Mouse (Mus musculus) embryonic facial prominence, embryonic 10.5 days (tissue): ENCODE results near the gene Gm10188. TPM values are rescaled to one million over a fixed set of nuclear protein-coding genes. Genes with fewer than 3 reads are reported as not detected.

ENCODE experiments used
- DNase-seq: peaks from one replicate; pipeline ENCODE4 v3.0.0-alpha.2; 2017; ENCODE audit warnings: low spot score
- H3K27ac ChIP-seq: fragments of 300-500 bp; sonication (generic); replicated peaks from 2 replicates; pipeline ENCODE4 v1.5.1; 2016; ENCODE audit warnings: mild to moderate bottlenecking
- H3K27me3 ChIP-seq: fragments of 300-500 bp; sonication (generic); replicated peaks from 2 replicates; pipeline ENCODE4 v1.6.1; 2016; ENCODE audit warnings: low read depth, mild to moderate bottlenecking; ENCODE audit not compliant: poor library complexity, severe bottlenecking
- H3K36me3 ChIP-seq: fragments of 300-500 bp; sonication (generic); replicated peaks from 2 replicates; pipeline ENCODE4 v1.6.1; 2016; ENCODE audit warnings: mild to moderate bottlenecking, moderate library complexity
- H3K4me1 ChIP-seq: fragments of 300-500 bp; sonication (generic); 2 replicates; pipeline ENCODE4 v1.6.1; 2016
- H3K4me3 ChIP-seq: fragments of 300-500 bp; sonication (generic); 2 replicates; pipeline ENCODE4 v1.5.1; 2016; ENCODE audit warnings: mild to moderate bottlenecking, moderate library complexity
- H3K9me3 ChIP-seq: fragments of 300-500 bp; sonication (generic); 2 replicates; pipeline ENCODE4 v1.6.1; 2016; ENCODE audit warnings: mild to moderate bottlenecking
- WGBS: fragments of 180-500 bp; shearing (Covaris S2); methylation state at CpG from one replicate; pipeline ENCODE4 v1.1.7; 2016; 5-methylcytosine and 5-hydroxymethylcytosine counted together
- polyA plus RNA-seq: library from polyadenylated mRNA; unstranded; fragments of >200 nt; fragmentation: Nextera tagmentation; extraction: Ambion mirVana; gene quantifications from 2 replicates; pipeline ENCODE4 v1.2.1, GENCODE M21; 2016

Gm10188 gene
- polyA plus RNA-seq, 1 experiment from 2014 or later, result not detected

DNA sequence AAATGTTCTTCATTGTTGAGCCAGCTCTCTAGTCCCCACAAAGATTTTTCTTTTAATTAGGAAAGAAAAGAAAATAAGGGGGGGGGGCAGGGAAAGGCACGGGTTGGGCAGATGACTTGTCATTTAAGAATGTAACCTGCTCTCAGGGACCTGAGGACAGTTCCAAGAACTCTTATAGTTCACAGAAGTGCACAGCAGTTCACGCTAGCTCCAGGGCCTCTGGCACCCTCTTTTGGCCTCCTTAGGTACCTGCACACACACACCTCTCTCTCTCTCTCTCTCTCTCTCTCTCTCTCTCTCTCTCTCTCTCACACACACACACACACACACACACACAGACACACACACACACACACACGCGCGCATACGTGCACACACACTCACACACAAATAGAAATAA, 24.9 kb upstream of the Gm10188 start:
- no peak overlapping the region for H3K27ac ChIP-seq
- no peak overlapping the region for H3K4me3 ChIP-seq
- H3K36me3 ChIP-seq, result no peaks in the 10 kb centered on the region
- 87% methylated on average over 6 of the region's 6 CpGs for WGBS
- H3K4me1 ChIP-seq, result no peaks in the 10 kb centered on the region
- DNase-seq, result no peak
- no peaks in the 10 kb centered on the region for H3K9me3 ChIP-seq
- no peaks in the 10 kb centered on the region for H3K27me3 ChIP-seq

DNA sequence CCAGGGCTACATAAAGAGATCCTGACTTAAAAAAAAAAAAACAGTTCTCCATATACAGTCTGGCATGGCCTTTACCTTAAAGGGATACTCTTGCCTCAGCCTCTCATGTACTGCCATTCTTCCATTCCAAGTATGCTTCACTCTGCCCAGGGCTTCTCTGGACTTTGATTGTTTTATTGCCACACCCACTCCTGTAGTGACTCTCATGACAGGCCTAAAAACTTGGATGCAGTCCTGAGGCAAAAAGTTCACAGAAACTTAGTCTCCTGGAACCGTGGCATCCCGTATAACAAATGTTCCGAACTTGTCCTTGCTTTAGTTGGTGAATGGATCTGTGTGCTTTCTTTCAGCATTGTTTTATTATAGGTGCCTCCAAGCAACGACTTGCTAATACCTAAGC, 17.1 kb upstream of the Gm10188 start:
- DNase-seq, result no peak
- Histone ChIP-seq H3K4me3 (no peak overlapping the region), H3K9me3 (no peaks in the 10 kb centered on the region), H3K4me1 (no peaks in the 10 kb centered on the region), H3K27me3 (0 out of 2 replicates have a peak, but pooled peaks cover 3% of the 10 kb centered on the region), H3K36me3 (no peaks in the 10 kb centered on the region), H3K27ac (no peak overlapping the region)
- WGBS, result 90% methylated on average over 4 of the region's 4 CpGs

DNA sequence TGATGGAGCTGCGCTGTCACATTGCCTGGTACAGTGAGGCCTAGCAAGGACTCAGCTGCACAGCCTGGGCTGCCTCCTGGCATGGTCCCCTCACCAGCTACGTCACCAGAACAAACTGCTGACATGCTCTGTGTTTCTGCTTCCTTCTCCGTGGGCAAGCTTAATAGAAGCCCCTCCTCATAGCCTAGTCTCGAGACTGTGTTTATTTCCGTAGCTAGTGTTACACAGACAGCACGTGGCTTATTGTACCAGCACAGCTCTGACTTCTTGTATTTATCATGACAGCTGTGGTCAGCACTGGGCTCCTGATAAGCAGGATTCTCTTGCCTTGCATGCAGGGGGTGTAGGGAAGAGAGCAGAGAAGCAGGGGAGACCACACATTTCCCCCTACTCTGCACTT, 16.6 kb upstream of the Gm10188 start:
- Histone ChIP-seq H3K36me3 (no peaks in the 10 kb centered on the region), H3K27ac (no peak overlapping the region), H3K27me3 (0 out of 2 replicates have a peak, but pooled peaks cover 3% of the 10 kb centered on the region), H3K9me3 (no peaks in the 10 kb centered on the region), H3K4me1 (no peaks in the 10 kb centered on the region), H3K4me3 (no peak overlapping the region)
- 66% methylated on average over 6 of the region's 6 CpGs for WGBS
- DNase-seq, result no peak

DNA sequence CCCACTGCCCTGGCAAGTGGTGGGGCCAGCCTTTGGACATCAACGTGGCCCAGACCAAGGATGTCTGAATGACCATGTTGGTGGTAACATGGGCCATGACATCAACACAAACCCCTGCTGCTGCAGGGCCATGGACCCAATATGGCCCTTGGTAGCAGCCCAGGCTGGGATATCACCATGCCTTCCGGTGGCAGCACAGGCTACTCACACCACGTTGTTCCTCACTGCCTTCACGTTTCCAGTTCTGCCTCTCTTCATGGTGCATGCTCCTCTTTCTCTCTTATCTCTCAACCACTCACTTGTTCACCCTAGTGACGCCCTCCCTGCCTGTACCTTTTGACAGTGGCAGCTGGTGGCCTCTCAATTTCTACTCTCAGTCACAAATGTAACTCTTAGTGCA, 15.4 kb upstream of the Gm10188 start:
- DNase-seq, result no peak
- Histone ChIP-seq H3K27ac (no peak overlapping the region), H3K36me3 (no peaks in the 10 kb centered on the region), H3K27me3 (0 out of 2 replicates have a peak, but pooled peaks cover 3% of the 10 kb centered on the region), H3K9me3 (no peaks in the 10 kb centered on the region), H3K4me1 (no peaks in the 10 kb centered on the region), H3K4me3 (no peak overlapping the region)
- 86% methylated on average over 5 of the region's 5 CpGs for WGBS

DNA sequence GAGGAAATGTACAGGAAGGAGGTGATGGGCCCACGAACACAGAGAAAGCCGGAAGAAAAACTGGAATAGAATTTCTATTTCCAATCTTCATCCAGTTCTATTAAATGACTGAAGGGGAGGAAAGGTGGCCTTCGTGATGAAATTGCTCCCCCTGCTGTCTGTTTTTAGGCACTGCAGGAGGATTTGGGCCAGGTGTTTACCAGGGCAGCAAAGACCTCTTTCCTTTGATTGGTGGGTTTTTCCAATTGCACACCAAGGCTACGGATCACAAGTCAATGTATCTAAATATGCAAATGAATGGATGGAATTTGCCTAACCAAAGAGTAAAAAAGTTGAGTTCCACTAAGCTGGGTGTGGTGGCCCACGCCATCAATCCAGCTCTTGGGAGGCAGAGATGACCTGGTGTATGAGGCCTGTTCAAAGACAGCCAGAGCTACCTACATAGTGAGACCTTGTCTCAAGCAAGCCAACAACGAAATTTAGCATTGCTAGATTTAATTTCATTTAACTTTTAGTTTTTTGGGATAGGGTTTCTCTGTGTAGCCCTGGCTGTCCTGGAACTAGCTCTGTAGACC, 8.1 kb upstream of the Gm10188 start:
- Histone ChIP-seq H3K4me3 (no peak overlapping the region), H3K4me1 (0 out of 2 replicates have a peak, but pooled peaks cover 4% of the 10 kb centered on the region), H3K36me3 (no peaks in the 10 kb centered on the region), H3K9me3 (no peaks in the 10 kb centered on the region), H3K27ac (no peak overlapping the region), H3K27me3 (peaks cover 28% of the 10 kb centered on the region)
- DNase-seq, result peak; percentile 68
- WGBS, result 26% methylated on average over 6 of the region's 6 CpGs

DNA sequence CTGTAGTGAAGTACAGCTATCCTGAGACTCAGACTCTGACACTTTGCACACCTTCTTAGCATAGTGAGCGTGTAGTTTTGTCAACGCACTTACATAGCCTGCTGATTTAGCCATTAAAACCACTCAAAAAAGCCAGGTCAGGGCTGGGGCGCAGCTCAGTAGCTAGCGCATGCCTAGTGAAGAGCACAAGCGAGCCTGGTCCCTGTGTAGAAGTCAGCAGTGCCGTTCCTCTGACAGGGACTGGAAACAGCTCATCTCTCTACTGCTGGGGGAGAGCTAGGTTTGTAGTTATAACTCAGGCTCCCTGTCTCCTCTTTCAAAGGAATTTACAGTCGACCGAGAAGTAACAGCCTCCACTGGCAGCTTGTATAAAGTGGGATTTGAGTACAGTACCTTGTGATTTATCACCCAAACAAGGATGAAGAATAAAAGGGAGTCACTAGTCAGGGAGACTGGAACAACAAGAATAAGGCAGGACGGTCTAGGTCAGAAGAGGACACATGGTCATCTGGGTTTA, 5.2 kb upstream of the Gm10188 start:
- Histone ChIP-seq H3K27me3 (peaks cover 40% of the 10 kb centered on the region), H3K4me1 (peaks cover 9% of the 10 kb centered on the region; the same call in 1 of the 2 replicates), H3K36me3 (no peaks in the 10 kb centered on the region), H3K4me3 (no peak overlapping the region), H3K27ac (no peak overlapping the region), H3K9me3 (no peaks in the 10 kb centered on the region)
- WGBS, result 74% methylated on average over 9 of the region's 9 CpGs
- DNase-seq, result no peak

GRCm38 (mm10) chr1:132233566-132233965, 4.0 kb upstream of the Gm10188 start:
- WGBS, result 19% methylated on average over 12 of the region's 12 CpGs
- Histone ChIP-seq H3K27ac (no peak overlapping the region), H3K27me3 (peaks cover 40% of the 10 kb centered on the region), H3K4me1 (peaks cover 9% of the 10 kb centered on the region; the same call in 1 of the 2 replicates), H3K36me3 (no peaks in the 10 kb centered on the region), H3K9me3 (no peaks in the 10 kb centered on the region), H3K4me3 (no peak overlapping the region)
- peak; percentile 65 for DNase-seq

GRCm38 (mm10) chr1:132231470-132232274, 2.1 kb upstream of the Gm10188 start:
- no peaks in the 10 kb centered on the region for H3K9me3 ChIP-seq
- H3K4me3 ChIP-seq, result no peak overlapping the region
- no peak overlapping the region for H3K27ac ChIP-seq
- DNase-seq, result no peak
- no peaks in the 10 kb centered on the region for H3K36me3 ChIP-seq
- 31% methylated on average over 7 of the region's 7 CpGs for WGBS
- H3K27me3 ChIP-seq, result peaks cover 40% of the 10 kb centered on the region
- H3K4me1 ChIP-seq, result peaks cover 9% of the 10 kb centered on the region; the same call in 1 of the 2 replicates

- H3K4me1 ChIP-seq, result peaks cover under 1% of the 10 kb centered on the region; the same call in 1 of the 2 replicates
- no peaks in the 10 kb centered on the region for H3K9me3 ChIP-seq
- peaks cover 7% of the 10 kb centered on the region; the same call in 1 of the 2 replicates for H3K27me3 ChIP-seq
- H3K27ac ChIP-seq, result no peak overlapping the region
- H3K36me3 ChIP-seq, result no peaks in the 10 kb centered on the region
- no peak overlapping the region for H3K4me3 ChIP-seq
- no peak for DNase-seq
- 82% methylated on average over 12 of the region's 13 CpGs for WGBS
Observed at GRCm38 (mm10) chr1:132226297-132227080, 3.1 kb downstream of the Gm10188 start.

DNA sequence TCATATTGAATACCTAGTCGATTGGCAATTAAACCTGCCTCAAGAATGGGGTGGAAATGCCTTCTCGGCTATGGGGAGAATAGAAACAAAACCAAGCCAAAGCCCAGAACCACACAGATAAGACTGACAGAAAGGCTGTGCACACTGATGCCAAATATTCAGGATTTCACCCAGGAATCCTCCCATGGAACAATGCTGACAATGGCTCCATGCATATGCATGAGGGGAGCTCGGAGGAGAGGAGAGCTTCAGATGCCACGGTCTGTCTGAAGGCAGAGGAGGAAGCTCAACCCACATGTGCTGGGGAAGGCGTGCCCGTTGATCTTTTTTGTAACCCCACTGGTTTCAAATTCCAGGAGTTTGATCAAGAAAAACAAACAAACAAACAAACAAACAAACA, 7.4 kb downstream of the Gm10188 start:
- H3K27ac ChIP-seq, result no peak overlapping the region

DNA sequence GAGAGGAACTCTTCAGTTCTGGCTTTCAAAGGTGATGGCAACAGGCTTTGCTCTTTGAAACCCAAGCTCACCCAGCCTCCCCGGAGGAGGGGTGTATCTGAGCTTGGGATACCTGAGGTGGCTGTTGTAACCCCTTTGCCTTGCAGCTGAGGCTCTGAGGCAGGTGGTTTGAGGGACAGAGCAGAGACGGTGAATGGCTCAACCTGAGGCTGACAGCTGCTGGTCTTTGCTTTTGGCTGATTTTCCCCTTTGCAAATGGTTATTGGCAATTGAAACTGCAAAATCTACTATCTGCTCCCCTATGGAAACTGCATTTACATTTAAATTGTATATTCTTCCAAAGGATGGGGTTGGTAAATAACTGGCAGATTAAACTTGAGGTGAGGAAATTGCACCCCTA, 7.9 kb downstream of the Gm10188 start:
- H3K27me3 ChIP-seq, result peaks cover 21% of the 10 kb centered on the region; the same call in 1 of the 2 replicates
- WGBS, result 40% methylated on average over 2 of the region's 2 CpGs
- H3K4me1 ChIP-seq, result 0 out of 2 replicates have a peak, but pooled peaks cover 8% of the 10 kb centered on the region
- H3K9me3 ChIP-seq, result no peaks in the 10 kb centered on the region
- no peaks in the 10 kb centered on the region for H3K36me3 ChIP-seq
- H3K4me3 ChIP-seq, result no peak overlapping the region
- no peak for DNase-seq
- no peak overlapping the region for H3K27ac ChIP-seq

More for the DNA sequence above, 7.4 kb downstream of the Gm10188 start:
- WGBS, result 35% methylated on average over 6 of the region's 6 CpGs
- Histone ChIP-seq H3K4me1 (0 out of 2 replicates have a peak, but pooled peaks cover 8% of the 10 kb centered on the region), H3K27me3 (peaks cover 16% of the 10 kb centered on the region; the same call in 1 of the 2 replicates), H3K36me3 (no peaks in the 10 kb centered on the region), H3K4me3 (no peak overlapping the region), H3K9me3 (no peaks in the 10 kb centered on the region)
- no peak for DNase-seq

- Histone ChIP-seq H3K4me1 (peaks cover 28% of the 10 kb centered on the region), H3K36me3 (no peaks in the 10 kb centered on the region), H3K4me3 (no peak overlapping the region), H3K27me3 (peaks cover 39% of the 10 kb centered on the region), H3K9me3 (no peaks in the 10 kb centered on the region), H3K27ac (no peak overlapping the region)
- no peak for DNase-seq
- WGBS, result 58% methylated on average over 3 of the region's 3 CpGs
Observed at GRCm38 (mm10) chr1:132216276-132216675, 13.3 kb downstream of the Gm10188 start.
